In the genomic region with DNA sequence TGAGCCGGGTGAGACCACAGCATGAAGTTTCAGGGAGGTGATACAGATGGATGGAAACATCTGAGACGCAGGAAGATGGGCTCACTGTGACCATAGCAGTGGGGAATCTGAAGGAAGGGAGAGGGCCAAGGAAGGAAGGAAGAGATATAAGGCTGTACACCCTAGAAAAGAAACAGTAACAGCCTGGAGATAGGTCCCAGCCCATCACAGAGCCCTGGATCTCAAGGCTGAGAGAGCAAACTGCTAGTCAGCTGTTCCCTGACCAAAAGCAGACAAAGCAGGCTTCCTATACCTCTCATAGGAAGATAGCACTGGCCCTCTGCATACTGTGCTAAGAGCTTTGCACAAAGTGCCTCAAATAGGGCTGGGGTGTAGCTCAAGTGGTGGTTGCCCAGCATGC, we compare ENCODE assay signal across 1 mouse cellular context.
TF ChIP-seq lines count a peak whose summit lies in the region.

No protein-coding gene starts in this region.

TF ChIP-seq in MEL, 35 proteins besides CTCF, POLR2A, EP300 and RAD21:
- TF ChIP-seq MYB (IDR thresholded peaks at IDR 0.05; ENCODE audit: low read depth, low read length) (0 out of 2 replicates have a peak, but pooled peaks have one; percentile 21), TAL1 (IDR thresholded peaks at IDR 0.05; ENCODE audit: low read length) (peak; percentile 43; the same call in 1 of the 2 replicates), MYC (IDR thresholded peaks at IDR 0.05; ENCODE audit: low read depth, low read length) (peak; percentile 43; the same call in 1 of the 2 replicates), MXI1 (IDR thresholded peaks at IDR 0.05; ENCODE audit: low read depth, low read length) (no peak), USF1 (IDR thresholded peaks at IDR 0.05; ENCODE audit: low read depth, low read length) (no peak), RCOR1 (IDR thresholded peaks at IDR 0.05; ENCODE audit: low read depth, low read length) (peak; percentile 77), POLR2AphosphoS2 (IDR thresholded peaks at IDR 0.05; ENCODE audit: low read length) (no peak), ETS1 (IDR thresholded peaks at IDR 0.05; ENCODE audit: low read depth, low read length) (peak; percentile 53; the same call in 1 of the 2 replicates), USF2 (IDR thresholded peaks at IDR 0.05; ENCODE audit: borderline replicate concordance in 1 of 2, insufficient read depth in 1 of 2, low read depth in 1 of 2, low read length in 2 of 2) (no peak), JUND (IDR thresholded peaks at IDR 0.05; ENCODE audit: low read depth, low read length) (no peak), ZMIZ1 (IDR thresholded peaks at IDR 0.05; ENCODE audit: low read depth, low read length) (no peak), MEF2A (IDR thresholded peaks at IDR 0.05; ENCODE audit: extremely low read depth, insufficient replicate concordance, low read depth, low read length, poor library complexity, severe bottlenecking) (no peak), GATA1 (IDR thresholded peaks at IDR 0.05; ENCODE audit: low read depth, low read length) (peak; percentile 83), KAT2A (conservative IDR thresholded peaks at IDR 0.05; ENCODE audit: low read depth, low read length) (no peak), NELFE (IDR thresholded peaks at IDR 0.05; ENCODE audit: low read depth, low read length) (0 out of 2 replicates have a peak, but pooled peaks have one; percentile 38), MAX (IDR thresholded peaks at IDR 0.05; ENCODE audit: low read length) (no peak), CHD1 (IDR thresholded peaks at IDR 0.05; ENCODE audit: low read depth, low read length) (no peak), TBP (IDR thresholded peaks at IDR 0.05; ENCODE audit: low read depth, low read length) (peak; percentile 60), SIN3A (IDR thresholded peaks at IDR 0.05; ENCODE audit: low read length) (peak; percentile 55; the same call in 1 of the 2 replicates), SMC3 (IDR thresholded peaks at IDR 0.05; ENCODE audit: low read depth, low read length) (no peak), ELF1 (IDR thresholded peaks at IDR 0.05; ENCODE audit: low read depth, low read length) (no peak), E2F4 (IDR thresholded peaks at IDR 0.05; ENCODE audit: borderline replicate concordance, low read depth, low read length) (no peak), BHLHE40 (IDR thresholded peaks at IDR 0.05; ENCODE audit: borderline replicate concordance, low read depth, low read length) (no peak), TCF12 (IDR thresholded peaks at IDR 0.05; ENCODE audit: low read depth, low read length) (peak; percentile 55; the same call in 1 of the 2 replicates), MAFK (IDR thresholded peaks at IDR 0.05; ENCODE audit: borderline replicate concordance, low read depth, low read length) (no peak), ZNF384 (IDR thresholded peaks at IDR 0.05; ENCODE audit: low read depth, low read length) (no peak)
